Mouse (Mus musculus): ENCODE results near the gene Bcl2l11.
A peak's percentile ranks its signal among the peaks of the same experiment; 100 is the strongest.

Gene Bcl2l11

DNA sequence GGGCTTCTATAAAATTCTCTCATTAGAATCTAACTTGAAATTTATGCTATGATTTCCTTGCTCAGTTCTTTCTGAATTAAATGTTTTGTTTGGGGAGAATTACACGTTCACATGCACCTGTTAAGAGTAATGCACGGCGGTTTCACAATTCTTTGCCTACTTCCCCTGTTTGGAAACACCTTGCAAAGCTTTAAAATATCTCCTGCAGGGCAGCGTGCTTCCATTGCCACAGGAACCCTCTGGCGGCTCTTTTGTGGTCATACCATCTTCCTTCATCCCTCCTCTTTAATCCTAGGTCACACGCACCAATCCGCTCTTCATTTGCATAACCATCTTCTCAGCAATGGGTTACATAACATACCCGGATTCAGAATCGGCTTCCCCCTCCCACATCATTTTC, 14.3 kb upstream of the Bcl2l11 start:
- no peak for DNase-seq (ENCODE audit: low spot score)

DNA sequence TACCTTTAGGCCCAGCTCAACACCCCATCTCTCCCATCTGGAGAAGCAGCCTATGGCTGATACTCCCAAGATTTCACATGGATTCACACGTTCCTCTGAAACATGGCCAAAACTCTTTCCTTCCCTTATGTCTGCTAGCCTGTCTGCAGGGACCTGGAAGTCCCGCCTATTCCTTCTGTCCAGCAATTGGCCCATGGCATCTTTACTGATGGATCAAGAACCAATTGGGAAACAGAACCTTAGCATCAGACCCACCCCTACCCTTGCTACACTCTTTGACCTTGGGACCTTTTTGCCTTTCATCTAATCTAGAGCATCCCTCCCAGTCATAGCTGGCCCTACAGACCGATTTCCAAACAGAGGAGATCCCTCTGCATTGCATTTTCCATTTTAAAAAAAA, 11.2 kb upstream of the Bcl2l11 start:
- DNase-seq (ENCODE audit: low spot score): no peak

DNA sequence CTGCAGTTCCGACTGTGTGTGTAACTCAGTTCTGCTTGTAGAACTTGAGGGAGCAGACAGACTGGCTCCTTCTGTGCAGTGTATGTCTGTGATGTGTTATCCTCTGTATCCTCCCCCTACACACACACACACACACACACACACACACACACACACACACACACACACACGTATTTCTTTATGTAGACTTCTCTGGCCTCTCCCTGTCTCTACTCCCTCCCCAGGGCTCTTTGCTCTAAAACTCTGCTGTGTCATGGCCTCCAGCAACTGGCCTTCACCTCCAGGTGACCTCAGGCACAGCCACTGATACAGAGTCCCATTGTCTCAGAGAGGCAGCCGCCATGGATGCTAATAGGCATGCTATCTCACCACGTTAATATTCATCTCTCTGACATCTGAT, 10.3 kb upstream of the Bcl2l11 start:
- no peak for DNase-seq (ENCODE audit: low spot score)

DNA sequence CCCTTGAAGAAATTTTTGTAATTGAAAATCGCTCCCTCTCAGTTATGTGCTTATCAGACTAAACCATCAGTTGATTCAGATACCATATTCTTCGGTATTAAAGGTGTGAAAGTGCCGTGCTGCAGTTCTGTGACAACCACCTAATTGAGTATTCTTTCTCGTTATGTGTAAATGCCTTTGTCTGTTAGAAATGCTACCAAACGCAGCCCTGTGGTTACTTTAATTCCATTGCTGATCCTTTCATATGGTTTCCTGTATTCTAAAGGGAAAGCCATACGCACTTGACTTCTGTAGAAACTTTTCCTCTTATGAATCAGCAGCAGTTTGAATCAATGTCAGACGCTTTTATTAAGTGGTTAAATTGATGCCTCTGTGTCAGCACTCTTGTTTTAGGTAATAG, 8.2 kb upstream of the Bcl2l11 start:
- DNase-seq (ENCODE audit: low spot score): no peak

DNA sequence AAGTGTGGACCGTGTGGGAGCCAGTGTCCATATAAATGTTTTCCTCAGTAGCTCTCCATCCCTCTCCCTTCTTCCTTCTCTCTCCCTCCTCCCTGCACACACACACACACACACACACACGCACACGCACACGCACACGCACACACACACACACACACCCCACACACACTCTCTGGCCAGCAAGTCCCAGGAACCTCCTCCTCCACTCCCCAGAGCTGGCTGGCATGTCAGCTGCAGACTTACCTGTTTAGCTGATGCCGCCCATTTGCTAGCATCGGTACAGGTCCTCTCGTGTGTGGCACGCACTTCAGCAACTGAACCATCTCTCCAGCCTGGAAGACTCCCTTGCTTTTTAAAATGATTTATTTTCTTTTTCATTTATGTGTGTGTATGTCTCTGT, 6.9 kb upstream of the Bcl2l11 start:
- no peak for DNase-seq (ENCODE audit: low spot score)

DNA sequence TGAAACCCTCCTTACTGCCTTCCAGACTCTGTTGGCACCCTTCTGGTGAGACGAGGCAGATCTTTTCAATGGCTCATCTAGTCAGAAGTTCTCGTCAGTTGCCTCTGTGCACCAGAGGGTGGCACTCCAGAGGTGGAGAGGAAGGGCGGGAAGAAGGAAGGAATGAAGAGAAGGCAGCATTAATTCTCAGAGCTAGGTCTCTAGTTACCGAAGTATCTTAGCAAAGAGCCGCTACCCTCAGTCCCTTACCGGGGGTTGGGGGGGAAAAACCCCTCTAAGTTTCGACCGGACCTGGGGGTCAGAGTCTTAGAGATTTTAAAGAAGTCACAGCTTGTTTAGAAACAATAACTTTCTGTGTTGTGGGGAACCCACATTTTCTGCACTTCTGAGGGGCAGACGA, 3.3 kb upstream of the Bcl2l11 start:
- DNase-seq (ENCODE audit: low spot score): peak; percentile 74

DNA sequence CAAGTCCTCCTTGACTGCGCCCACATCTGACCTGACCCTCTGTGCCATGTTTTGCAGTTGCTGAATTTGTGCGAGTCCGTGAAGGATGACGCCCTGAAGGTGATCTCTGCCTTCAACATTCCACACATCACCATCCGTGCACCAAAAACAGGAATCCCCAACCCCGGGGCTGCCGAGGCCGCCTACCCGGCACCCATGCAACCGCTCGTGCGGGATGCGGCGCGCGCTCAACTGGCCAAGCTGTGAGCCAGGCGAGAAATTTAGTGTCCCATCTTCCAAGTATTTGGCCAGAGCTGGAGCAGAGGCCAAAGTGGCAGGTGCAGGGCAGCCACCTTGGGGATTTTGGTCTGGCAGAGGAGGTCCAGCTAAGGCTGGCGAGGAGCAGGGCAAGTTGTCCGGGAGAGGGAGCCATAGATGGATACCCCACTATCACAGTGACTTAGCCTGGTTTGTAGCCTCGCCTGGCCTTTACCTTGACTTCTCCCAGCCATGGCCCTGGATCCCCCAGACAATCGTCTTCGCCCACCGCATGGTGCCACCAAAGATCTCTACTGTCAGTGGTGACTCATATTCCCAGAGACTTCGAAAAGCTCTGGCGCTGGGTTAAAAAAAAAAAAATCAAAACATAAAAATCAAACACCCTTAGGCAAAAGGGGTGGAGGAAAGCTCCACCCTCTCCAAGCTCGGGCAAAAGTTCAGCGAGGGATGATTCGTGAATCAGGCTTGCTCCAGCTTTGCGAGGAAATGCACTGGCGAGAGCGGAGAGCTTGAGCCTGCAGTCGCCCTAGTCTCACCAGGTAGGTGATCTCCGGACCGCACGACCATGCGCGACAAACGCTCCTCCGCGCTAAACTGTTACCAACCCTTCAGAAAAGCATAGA, 2.7 kb upstream of the Bcl2l11 start:
- DNase-seq (ENCODE audit: low spot score): peak; percentile 30

DNA sequence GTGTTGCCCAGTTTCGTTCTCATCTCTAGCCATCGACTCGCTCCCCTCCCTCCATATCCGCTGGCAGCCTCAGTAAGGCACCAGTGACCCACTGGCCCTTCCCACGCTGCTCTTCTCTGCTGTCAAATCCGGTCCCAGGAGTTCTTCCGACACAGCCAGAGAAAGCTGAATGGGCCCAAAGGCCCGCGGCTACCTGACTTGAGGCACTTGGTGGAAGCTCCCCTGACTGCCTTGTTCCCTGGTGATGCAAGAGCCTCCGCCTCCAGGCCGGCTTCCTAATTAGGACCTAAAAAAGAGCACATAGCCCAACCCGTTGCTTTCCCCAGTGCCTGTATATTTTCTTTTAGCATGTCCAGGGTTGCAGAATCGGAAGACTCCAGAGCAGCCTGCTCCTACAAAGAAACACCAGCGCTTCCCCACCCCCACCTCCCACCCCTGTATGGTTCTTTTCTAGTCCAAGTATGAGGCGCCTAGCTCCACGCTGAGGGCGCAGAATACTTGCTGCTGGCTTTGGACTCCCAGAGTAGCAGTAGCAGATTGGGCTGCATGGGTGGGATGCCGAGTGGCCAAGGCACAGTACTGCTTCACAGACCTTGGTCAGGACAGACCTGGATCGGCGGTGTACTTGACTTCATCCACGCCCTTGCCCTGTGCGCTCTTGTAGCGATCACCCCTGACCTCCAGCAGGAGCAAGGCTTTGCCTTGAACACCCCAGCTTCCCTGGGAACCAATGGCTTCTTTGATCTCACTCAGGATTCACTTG, 1.7 kb upstream of the Bcl2l11 start:
- DNase-seq (ENCODE audit: low spot score): no peak

DNA sequence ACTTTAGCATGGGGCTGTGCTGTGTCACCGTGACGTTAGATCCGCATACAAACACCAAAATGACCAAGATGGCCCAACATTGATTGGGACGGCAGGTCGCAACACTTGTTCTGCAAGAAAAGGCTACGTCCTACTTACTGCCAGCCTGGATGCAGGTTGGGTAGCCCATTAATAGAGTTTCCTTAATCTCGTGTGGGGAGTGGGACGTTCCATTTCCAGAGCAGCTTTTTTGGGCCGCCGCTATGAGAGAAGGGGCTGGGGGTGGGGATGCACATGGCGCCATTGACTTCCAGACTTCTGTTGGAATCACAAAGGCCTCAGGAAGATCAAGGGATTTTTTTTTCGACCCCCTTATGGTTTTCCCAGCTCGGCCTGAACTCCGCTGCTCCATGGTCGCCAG, 1.1 kb upstream of the Bcl2l11 start:
- no peak for DNase-seq (ENCODE audit: low spot score)

DNA sequence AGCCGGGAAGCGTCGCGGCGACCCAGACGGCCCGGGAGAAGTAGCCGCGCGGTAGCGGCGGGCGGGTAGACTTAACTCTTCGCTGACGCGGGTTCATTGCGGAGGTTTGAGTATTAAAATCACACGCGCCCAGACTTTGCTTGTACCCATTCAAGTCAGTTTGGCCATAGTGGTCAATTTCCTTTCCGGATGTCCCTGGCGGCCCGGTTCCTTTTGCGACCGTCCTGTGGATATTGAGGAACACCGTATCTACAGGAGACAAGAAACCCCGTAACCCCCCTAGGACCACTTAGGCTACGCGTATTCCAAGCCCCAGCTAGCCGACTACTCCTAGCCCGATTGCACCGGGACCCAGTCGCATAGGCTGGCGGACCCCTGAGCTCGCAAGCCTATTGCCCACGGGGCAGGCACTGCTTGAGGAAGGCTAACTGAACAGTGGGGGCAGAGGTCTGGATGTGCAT, 783 bp downstream of the Bcl2l11 start:
- DNase-seq (ENCODE audit: low spot score): peak; percentile 22

DNA sequence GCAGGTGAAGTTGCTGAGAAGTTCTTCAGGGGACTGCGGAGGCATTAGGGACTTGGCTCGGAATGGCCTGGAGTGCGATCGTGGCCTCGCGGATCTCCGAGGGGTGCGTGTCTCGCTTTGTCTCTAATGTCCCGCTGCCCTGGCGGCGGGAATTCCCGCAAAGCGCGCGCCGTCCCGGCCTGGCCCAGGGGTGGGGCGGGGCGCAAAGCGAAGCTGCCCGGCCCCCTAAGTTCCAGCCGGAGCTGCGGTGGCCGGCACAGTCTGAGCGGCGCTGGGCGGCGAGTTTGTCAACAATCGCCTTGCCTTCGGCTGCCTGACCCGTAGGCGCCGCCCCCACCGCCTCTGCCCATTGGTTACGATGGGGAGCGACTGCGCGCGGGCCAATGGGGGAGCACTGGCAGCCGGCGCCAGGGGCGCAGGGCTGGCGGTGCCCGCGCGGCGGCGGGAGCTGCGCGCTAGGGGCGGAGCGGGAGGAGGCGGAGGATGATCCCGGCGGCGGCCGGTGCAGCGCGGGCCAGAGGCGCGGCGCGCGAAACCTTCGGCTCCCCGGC, 1.4 kb downstream of the Bcl2l11 start:
- peak; percentile 90 for DNase-seq (ENCODE audit: low spot score)

DNA sequence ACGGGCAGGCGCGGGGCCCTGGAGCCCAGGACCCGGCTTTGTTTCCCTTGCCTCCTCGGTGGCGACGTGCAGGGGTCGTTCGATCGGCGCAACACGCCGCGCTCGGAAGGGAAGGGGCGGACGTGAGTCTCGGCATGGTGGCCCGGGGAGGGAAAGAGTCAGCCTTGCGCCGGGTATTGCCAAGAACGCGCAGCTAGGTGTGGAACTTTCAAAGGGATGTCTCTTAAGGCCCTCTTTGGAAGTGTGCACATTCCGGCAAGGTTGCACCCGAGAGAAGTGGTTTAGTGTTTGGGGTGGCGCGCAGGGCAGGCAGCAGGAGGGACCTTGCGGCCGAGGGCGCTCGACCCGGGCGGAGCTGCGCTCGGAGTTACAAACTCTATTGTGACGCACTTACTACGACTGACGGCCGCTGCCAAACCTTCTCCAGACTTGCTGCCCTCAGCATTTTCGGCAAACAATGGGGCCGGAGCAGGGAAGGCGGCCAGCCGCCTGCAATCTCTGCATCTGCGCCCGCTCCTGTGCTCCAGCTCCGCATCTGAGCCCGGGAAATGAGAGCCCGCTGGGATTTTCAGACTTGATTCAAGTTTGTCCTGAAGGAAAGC, 2.0 kb downstream of the Bcl2l11 start:
- peak; percentile 67 for DNase-seq (ENCODE audit: low spot score)

DNA sequence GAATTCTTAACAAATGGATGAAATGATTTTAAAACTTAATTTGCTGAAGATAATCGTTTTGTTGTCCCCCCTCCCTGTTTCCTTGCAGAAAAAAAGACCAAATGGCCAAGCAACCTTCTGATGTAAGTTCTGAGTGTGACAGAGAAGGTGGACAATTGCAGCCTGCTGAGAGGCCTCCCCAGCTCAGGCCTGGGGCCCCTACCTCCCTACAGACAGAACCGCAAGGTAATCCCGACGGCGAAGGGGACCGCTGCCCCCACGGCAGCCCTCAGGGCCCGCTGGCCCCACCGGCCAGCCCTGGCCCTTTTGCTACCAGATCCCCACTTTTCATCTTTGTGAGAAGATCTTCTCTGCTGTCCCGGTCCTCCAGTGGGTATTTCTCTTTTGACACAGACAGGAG, 2.7 kb downstream of the Bcl2l11 start:
- DNase-seq (ENCODE audit: low spot score): no peak

DNA sequence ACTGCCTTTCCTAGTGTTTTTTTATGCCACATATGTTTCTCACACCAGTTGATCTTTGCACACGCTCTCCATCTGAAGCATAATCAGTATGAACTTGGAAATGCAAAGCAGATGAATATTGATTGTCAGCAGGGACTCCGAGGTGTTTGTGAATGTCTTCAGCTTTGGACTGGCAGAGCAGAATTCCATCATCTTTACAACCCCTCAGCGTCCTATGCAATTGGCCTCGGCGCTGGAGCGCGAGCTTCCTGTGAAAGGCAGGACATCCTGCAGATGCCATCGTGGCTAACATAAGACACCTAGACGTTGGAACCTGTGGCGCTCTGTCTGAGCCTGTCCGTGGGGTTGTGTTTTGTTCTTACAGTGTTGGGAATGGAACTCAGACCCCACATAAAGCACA, 5.7 kb downstream of the Bcl2l11 start:
- no peak for DNase-seq (ENCODE audit: low spot score)

DNA sequence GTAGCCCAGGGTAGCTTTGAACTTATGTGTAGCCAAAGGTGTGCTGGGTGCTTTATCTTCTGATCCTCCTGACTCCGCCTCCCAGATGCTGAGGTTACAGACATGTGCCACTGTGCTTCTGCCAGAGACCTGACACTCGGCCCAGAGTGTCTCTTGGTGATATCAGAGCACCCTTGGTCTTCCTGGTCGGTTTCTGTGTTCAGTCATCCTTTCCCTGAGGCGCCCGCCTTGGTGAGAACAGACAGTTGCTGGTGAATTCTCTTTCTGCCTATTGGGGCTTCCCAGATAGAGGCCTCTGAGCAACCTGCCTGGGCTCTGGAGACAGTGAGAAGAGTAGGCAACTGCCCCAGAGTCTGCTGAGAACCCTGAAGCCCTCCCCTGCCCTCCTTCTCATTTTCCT, 6.8 kb downstream of the Bcl2l11 start:
- DNase-seq (ENCODE audit: low spot score): no peak

DNA sequence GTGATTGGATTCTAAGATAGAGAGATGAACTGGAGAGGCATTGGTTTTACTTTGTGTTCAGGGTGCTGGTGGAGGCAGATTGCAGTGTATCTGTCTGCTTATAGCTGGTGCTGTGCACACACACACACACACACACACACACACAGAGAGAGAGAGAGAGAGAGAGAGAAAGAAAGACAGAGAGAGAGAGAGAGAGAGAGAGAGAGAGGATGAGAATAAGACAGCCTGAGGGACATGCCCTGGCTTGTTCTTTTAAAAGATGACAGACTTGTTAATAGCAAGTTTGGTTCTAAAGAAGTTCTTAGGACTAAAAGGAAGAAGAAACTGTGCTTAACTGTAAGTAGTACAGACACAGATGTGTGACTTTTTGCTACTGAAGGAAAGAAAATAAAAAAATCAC, 8.0 kb downstream of the Bcl2l11 start:
- DNase-seq (ENCODE audit: low spot score): no peak

DNA sequence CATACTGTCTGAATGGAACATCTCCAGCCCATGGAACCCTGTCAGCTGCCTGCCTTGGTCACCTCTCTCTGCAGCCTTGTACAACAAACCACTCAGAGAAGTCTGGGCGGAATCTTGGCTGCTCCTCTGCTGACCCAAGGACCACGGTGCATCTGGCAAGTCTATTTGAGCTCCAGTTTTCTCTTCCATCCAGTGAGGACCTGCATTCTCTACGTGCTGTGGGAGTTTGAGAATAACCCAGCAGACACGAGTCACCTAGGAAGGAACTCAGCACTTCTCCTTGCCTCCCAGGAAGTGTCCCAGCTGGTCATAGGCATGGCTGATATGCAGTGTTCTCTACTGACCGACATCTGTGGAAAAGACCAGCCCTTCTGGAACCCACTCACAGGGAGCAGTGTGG, 8.6 kb downstream of the Bcl2l11 start:
- no peak for DNase-seq (ENCODE audit: low spot score)

DNA sequence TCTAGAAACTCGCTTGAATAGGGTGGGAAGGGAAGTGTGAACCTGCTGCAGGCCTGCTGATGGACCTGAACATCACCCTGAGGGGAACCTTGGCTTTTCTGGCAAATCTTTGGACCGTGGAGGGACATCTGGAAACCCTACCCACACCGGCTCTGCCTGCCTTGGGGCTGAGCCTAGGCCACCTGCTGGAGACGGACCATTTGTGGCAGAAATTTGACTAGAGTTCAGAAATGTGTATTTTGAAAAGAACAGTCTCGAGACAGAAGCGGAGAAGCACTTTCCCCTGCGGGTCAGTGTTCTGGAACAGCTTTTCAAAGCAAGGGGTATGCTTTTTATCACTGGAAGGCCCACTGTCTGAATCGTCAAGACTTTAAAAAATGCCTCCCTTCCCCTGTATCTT, 9.1 kb downstream of the Bcl2l11 start:
- DNase-seq (ENCODE audit: low spot score): no peak

DNA sequence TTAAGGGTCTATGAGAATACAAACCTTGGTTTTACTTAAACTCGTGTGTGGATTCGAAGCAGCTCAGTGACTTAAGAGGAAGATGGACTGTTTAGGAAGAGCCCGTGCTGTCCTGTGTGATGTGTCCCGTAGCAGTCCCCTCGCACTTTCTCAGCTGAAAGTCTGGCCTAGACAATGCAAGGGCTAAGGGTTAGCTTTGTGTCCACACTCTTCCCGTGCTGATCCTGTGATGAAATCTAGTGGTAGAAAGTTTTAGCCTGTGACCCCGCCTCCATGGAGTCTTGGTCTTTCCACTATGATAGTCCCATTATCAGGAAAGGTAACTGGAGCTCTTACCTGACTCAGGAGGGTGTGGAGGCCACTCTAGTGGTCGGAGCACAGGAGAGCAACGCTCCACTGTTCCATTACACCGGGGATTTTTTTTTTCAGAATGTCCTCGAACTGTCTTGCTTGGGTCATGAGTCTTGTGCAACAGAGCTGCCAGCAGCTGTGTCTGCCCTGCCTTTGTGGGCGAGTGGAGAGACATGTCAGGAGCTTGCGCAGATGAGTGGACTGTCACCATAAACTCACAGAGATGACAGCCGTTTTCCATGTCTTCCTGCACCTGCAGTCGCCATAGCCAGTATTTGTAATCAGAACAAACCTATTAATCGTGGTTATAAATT, 11.1 kb downstream of the Bcl2l11 start:
- DNase-seq (ENCODE audit: low spot score): no peak

DNA sequence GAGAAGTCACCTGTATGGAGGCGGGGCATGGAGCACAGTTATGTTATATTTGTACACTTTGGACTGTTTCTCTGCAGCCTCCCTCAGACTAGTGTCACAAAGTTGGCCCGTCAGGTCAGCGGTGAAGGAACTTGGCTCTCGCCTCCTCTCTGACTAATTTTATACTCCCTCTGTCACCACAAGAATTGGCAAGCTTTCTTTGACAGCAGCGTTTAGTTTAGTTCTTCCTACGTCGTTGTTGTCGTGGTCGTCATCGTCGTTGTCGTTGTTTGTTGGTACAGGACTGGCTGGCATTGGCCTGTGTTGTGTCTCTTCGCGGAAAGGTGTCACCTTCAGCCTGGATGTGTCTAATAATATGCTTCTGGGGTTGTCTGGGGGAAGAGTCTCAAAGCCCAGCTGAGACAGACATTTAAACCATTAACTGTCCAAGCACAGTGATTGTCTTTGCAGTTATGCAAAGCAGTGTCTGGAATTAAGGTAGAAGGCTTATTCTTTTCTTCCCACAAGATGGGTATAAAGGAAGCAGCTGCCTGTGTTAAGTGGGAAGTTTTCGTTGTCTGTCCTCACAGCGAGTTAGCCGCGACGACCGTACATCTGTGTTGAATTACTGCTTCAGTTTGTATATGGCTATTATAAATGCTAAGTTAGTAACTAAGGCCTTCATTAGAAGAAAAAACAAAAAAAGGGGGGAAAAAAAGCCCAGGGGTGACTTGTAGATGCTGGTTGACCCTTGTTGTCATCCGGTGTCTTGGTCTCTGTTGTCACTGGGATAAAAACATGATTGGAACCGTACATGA, 11.8 kb downstream of the Bcl2l11 start:
- no peak for DNase-seq (ENCODE audit: low spot score)

DNA sequence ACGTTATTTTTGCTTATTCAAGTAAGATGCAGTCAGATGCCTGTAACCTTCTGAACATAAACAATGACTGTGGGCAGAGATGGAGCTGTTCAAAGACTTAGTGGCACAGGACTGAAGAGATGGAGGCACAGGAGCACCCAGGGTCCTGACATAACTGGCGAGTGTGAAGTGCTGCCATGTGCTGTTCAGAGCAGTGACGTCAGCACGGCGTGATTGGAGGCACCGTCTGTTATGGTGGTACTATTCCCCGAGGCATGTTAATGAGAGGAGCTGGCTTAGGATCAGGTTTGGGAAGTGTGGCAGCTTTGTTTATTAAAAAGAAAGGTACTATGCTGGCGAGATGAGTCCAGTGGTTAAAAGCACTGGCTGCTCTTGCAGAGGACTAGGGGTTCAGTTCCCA, 13.1 kb downstream of the Bcl2l11 start:
- DNase-seq (ENCODE audit: low spot score): no peak
